Comparison of ENCODE assay signal across 14 mouse cellular contexts in the genomic region with DNA sequence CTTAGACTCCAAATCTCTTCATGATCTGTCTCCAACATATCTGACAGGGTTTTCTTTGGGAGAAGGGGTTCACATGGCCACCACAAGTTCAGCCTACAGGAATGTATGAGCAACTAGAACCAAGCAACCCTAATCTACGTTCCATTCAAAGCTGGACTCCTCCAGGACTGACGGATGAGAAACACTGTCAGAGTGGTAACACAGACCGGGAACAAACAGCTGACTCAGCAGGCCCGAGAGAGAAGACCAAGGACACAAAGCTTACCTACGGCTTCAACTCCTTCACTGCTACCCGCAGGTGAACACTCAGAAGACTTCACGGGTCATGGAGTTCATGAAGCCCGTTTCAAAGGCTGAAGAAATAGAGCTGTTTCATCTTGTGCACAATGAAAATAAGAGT. TPM values are rescaled to one million over a fixed set of nuclear protein-coding genes. Genes with fewer than 3 reads are reported as not detected.
DNase-seq lines count a peak whose midpoint lies in the region; ATAC-seq lines count a peak whose summit lies in the region.
"Had no signal": no experiment of that assay in that cellular context is flagged by ENCODE, and none has a peak within 500 bp of the region (broad histone marks: within the 10 kb centered on the region; RNA-seq: fewer than 3 reads in every experiment).

No protein-coding gene starts in this region.

- peak overlapping the region; percentile 42 for H3K4me2 ChIP-seq in limb, embryonic 12.5 days
- H3K4me2 ChIP-seq in hindbrain, embryonic 13.5 days = peak overlapping the region; percentile 39
- H3K4me2 ChIP-seq in midbrain, embryonic 15.5 days = peak overlapping the region; percentile 27
- H3K4me2 ChIP-seq: heart, embryonic 15.5 days; stomach, embryonic 15.5 days had no signal

- 73% methylated on average over 8 of the region's 8 CpGs for WGBS in limb, embryonic 12.5 days
- WGBS in limb, embryonic 10.5 days = 86% methylated on average over 8 of the region's 8 CpGs
- WGBS in hindbrain, embryonic 13.5 days = 56% methylated on average over 8 of the region's 8 CpGs
- 40% methylated on average over 8 of the region's 8 CpGs for WGBS in midbrain, embryonic 15.5 days

- H3K4me3 ChIP-seq in limb, embryonic 12.5 days (replicated peaks) = no peak overlapping the region
- no peak overlapping the region for H3K4me3 ChIP-seq in limb, embryonic 10.5 days
- peak overlapping the region; percentile 16 for H3K4me3 ChIP-seq in hindbrain, embryonic 13.5 days
- peak overlapping the region; percentile 2; the same call in 1 of the 2 replicates for H3K4me3 ChIP-seq in midbrain, embryonic 15.5 days
- H3K4me3 ChIP-seq: heart, embryonic 15.5 days; stomach, embryonic 15.5 days had no signal

- no peak overlapping the region for H3K27ac ChIP-seq in limb, embryonic 12.5 days
- H3K27ac ChIP-seq in limb, embryonic 10.5 days = no peak overlapping the region
- peak overlapping the region; percentile 10; the same call in 1 of the 2 replicates for H3K27ac ChIP-seq in hindbrain, embryonic 13.5 days
- H3K27ac ChIP-seq in midbrain, embryonic 15.5 days = no peak overlapping the region
- H3K27ac ChIP-seq: heart, embryonic 15.5 days; stomach, embryonic 15.5 days had no signal

- peaks cover 73% of the 10 kb centered on the region for H3K4me1 ChIP-seq in limb, embryonic 12.5 days (replicated peaks)
- peaks cover 80% of the 10 kb centered on the region for H3K4me1 ChIP-seq in limb, embryonic 10.5 days
- H3K4me1 ChIP-seq in hindbrain, embryonic 13.5 days (replicated peaks) = peaks cover 71% of the 10 kb centered on the region
- H3K4me1 ChIP-seq in midbrain, embryonic 15.5 days = peaks cover 44% of the 10 kb centered on the region

- peak; percentile 35 for DNase-seq in adrenal gland, adult 2 months
- no peak for DNase-seq in adrenal gland, adult 18-20 months (ENCODE audit: low spot score in 2 of 2)
- DNase-seq in limb, embryonic 10.5 days (ENCODE audit: low spot score) = no peak
- no peak for DNase-seq in kidney, adult 8-10 months
- DNase-seq in left cerebral cortex, postnatal 36 days (ENCODE audit: low spot score in 2 of 2) = no peak
- DNase-seq: gastrocnemius, postnatal 14 days; kidney, adult 18-20 months; right cerebral cortex, postnatal 4 days had no signal

- H3K9me3 ChIP-seq in limb, embryonic 12.5 days = no peaks in the 10 kb centered on the region
- no peaks in the 10 kb centered on the region for H3K9me3 ChIP-seq in limb, embryonic 10.5 days (replicated peaks)
- H3K9me3 ChIP-seq in hindbrain, embryonic 13.5 days = no peaks in the 10 kb centered on the region
- no peaks in the 10 kb centered on the region for H3K9me3 ChIP-seq in midbrain, embryonic 15.5 days
- H3K9me3 ChIP-seq: heart, embryonic 15.5 days; stomach, embryonic 15.5 days had no signal

- no peak for ATAC-seq in limb, embryonic 12.5 days (ENCODE audit: insufficient number of reproducible peaks, insufficient read depth, low FRiP score, low TSS enrichment, low read depth)
- no peak for ATAC-seq in hindbrain, embryonic 13.5 days (ENCODE audit: low FRiP score)
- ATAC-seq in midbrain, embryonic 15.5 days (replicated peaks) = no peak

- H3K36me3 ChIP-seq in limb, embryonic 12.5 days = peaks cover 26% of the 10 kb centered on the region
- H3K36me3 ChIP-seq in limb, embryonic 10.5 days = peaks cover 27% of the 10 kb centered on the region
- no peaks in the 10 kb centered on the region for H3K36me3 ChIP-seq in hindbrain, embryonic 13.5 days
- no peaks in the 10 kb centered on the region for H3K36me3 ChIP-seq in midbrain, embryonic 15.5 days (replicated peaks)
- H3K36me3 ChIP-seq: heart, embryonic 15.5 days; stomach, embryonic 15.5 days had no signal

- 0 out of 2 replicates have a peak overlapping the region, but pooled peaks have one; percentile 19 for H3K9ac ChIP-seq in limb, embryonic 12.5 days (replicated peaks)
- H3K9ac ChIP-seq in hindbrain, embryonic 13.5 days = peak overlapping the region; percentile 60; the same call in 1 of the 2 replicates
- no peak overlapping the region for H3K9ac ChIP-seq in midbrain, embryonic 15.5 days
- H3K9ac ChIP-seq: heart, embryonic 15.5 days; stomach, embryonic 15.5 days had no signal

- intact Hi-C loops in left cerebral cortex, postnatal 36 days (cut with DNase I) = no loop called here

- no peaks in the 10 kb centered on the region for H3K27me3 ChIP-seq in limb, embryonic 12.5 days
- H3K27me3 ChIP-seq in limb, embryonic 10.5 days (ENCODE audit: low read depth, poor library complexity, severe bottlenecking) = no peaks in the 10 kb centered on the region
- no peaks in the 10 kb centered on the region for H3K27me3 ChIP-seq in hindbrain, embryonic 13.5 days
- no peaks in the 10 kb centered on the region for H3K27me3 ChIP-seq in midbrain, embryonic 15.5 days (replicated peaks)
- H3K27me3 ChIP-seq: heart, embryonic 15.5 days; stomach, embryonic 15.5 days had no signal

RNA-seq across cellular contexts. Expression of gene Boc, which starts 4.8 kb away (rescaled TPM):
- 10 to 100 TPM; 46.3 to 52.1 TPM for total RNA-seq in adrenal gland, adult 2 months (2021)
- 73.4 and 94.6 TPM in 2 replicates for polyA plus RNA-seq in adrenal gland, adult 2 months (2012; rRNA removed)
- 10 to 100 TPM; 25.2 to 48.5 TPM for total RNA-seq in adrenal gland, adult 18-20 months (2021)
- 43.1 and 50.8 TPM in 2 replicates for polyA plus RNA-seq in limb, embryonic 12.5 days (2016; fragmentation: Nextera tagmentation; extraction: Ambion mirVana)
- polyA plus RNA-seq in limb, embryonic 10.5 days (2016; fragmentation: Nextera tagmentation; extraction: Ambion mirVana) = 20.0 and 38.3 TPM in 2 replicates
- 14.0 and 17.2 TPM in 2 replicates for polyA plus RNA-seq in hindbrain, embryonic 13.5 days (2015; fragmentation: Nextera tagmentation; extraction: Ambion mirVana)
- polyA plus RNA-seq in midbrain, embryonic 15.5 days (2015; fragmentation: Nextera tagmentation; extraction: Ambion mirVana) = 11.7 and 15.8 TPM in 2 replicates
- total RNA-seq in left cerebral cortex, postnatal 36 days (2021) = 10 to 100 TPM; 18.8 to 20.5 TPM
- total RNA-seq: megakaryocyte-erythroid progenitor cell, adult 5-6 weeks had no signal

Comparison
In these comparisons a context has a peak if more than half of its experiments do, and no peak if none do; other contexts are left out.
1. H3K4me3 ChIP-seq: peak in hindbrain, embryonic 13.5 days (single experiment) and midbrain, embryonic 15.5 days (single experiment); none in limb, embryonic 12.5 days (single experiment) and limb, embryonic 10.5 days (single experiment).
2. Peak in every context shown above with its lines, with median percentiles within 50 percentile points of each other: H3K4me2 ChIP-seq.